Mouse (Mus musculus) kidney, embryonic 15.5 days (tissue): ENCODE data around the gene Crybb1. TPM values are rescaled to one million over a fixed set of nuclear protein-coding genes. Genes with fewer than 3 reads are reported as not detected.

Experiments used
- ATAC-seq: fragments of 200-750 bp; cut with Nextera tagmentation; replicated peaks from 2 replicates; pipeline ENCODE4 v1.8.0; 2017; ENCODE audit warnings: moderate TSS enrichment; ENCODE audit not compliant: low FRiP score
- H3K27ac ChIP-seq: fragments of 300-500 bp; sonication (generic); 2 replicates; pipeline ENCODE4 v1.5.1; 2015; ENCODE audit warnings: mild to moderate bottlenecking, inconsistent platforms
- H3K27me3 ChIP-seq: fragments of 300-500 bp; sonication (generic); 2 replicates; pipeline ENCODE4 v1.6.1; 2015; ENCODE audit warnings: inconsistent platforms
- H3K36me3 ChIP-seq: fragments of 300-500 bp; sonication (generic); 2 replicates; pipeline ENCODE4 v1.6.1; 2015; ENCODE audit warnings: inconsistent platforms
- H3K4me1 ChIP-seq: fragments of 300-500 bp; sonication (generic); 2 replicates; pipeline ENCODE4 v1.6.1; 2015; ENCODE audit warnings: inconsistent platforms
- H3K4me2 ChIP-seq: fragments of 300-500 bp; sonication (generic); 2 replicates; pipeline ENCODE4 v1.6.1; 2015; ENCODE audit warnings: moderate library complexity, mild to moderate bottlenecking, inconsistent platforms
- H3K4me3 ChIP-seq: fragments of 300-500 bp; sonication (generic); replicated peaks from 2 replicates; pipeline ENCODE4 v1.5.1; 2015; ENCODE audit warnings: mild to moderate bottlenecking, inconsistent platforms
- H3K9ac ChIP-seq: fragments of 300-500 bp; sonication (generic); 2 replicates; pipeline ENCODE4 v1.6.1; 2015; ENCODE audit warnings: mild to moderate bottlenecking, inconsistent platforms
- H3K9me3 ChIP-seq: fragments of 300-500 bp; sonication (generic); replicated peaks from 2 replicates; pipeline ENCODE4 v1.6.1; 2016; ENCODE audit warnings: inconsistent platforms
- WGBS: fragments of 180-500 bp; shearing (Covaris S2); methylation state at CpG from one replicate; pipeline ENCODE4 v1.1.7; 2015; ENCODE audit warnings: mixed read lengths; 5-methylcytosine and 5-hydroxymethylcytosine counted together
- polyA plus RNA-seq: library from polyadenylated mRNA; unstranded; fragments of >200 nt; fragmentation: Nextera tagmentation; extraction: Ambion mirVana; gene quantifications from 2 replicates; pipeline ENCODE4 v1.2.1, GENCODE M21; 2015

Crybb1 gene
- polyA plus RNA-seq, 1 experiment from 2014 or later: 2.4 TPM

DNA sequence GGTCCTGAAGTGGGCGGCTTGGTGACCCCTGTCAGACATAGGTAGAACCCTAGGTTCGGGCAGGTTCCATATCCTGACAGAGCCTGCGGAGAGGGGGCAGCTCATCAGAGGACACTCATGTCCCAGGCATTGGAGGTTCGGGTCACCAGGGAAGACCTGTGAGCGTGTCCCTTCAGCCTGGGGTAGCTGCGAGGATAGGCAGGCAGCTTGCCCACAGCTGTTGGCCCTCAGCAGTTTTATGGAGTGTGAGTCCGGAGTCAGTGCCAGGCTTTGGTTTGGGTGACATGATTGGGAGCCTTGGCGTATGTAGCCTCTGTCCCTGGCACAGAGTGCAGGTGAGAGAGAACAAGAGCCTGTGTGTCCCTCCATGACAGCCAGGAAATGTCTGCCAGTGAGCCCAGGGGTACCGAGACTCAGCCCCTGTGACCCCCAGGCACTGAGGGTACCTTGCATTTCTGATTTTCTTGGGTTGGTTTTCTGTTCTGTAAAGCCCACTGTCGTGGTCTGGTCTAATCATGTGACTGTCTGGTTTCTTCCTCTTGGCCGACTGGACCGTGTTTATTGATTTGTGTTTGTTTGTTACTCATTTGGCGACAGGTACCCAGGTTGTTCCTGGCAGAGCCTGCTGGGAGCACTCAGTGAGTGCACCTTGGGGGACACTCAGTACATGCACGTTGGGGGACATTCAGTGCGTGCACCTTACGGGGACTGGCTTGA lies 34.4 kb downstream of the Crybb1 start:
- Histone ChIP-seq H3K27me3 (no peaks in the 10 kb centered on the region), H3K4me1 (peaks cover 90% of the 10 kb centered on the region), H3K9ac (no peak overlapping the region), H3K27ac (no peak overlapping the region; the same call in 1 of the 2 replicates), H3K4me2 (no peak overlapping the region), H3K9me3 (no peaks in the 10 kb centered on the region), H3K4me3 (no peak overlapping the region), H3K36me3 (0 out of 2 replicates have a peak, but pooled peaks cover 3% of the 10 kb centered on the region)
- 59% methylated on average over 16 of the region's 16 CpGs for WGBS
- no peak for ATAC-seq

GRCm38 (mm10) chr5:112290536-112290880 lies 34.9 kb downstream of the Crybb1 start:
- Histone ChIP-seq H3K27ac (no peak overlapping the region; the same call in 1 of the 2 replicates), H3K4me1 (peaks cover 93% of the 10 kb centered on the region), H3K4me2 (no peak overlapping the region), H3K9me3 (no peaks in the 10 kb centered on the region), H3K27me3 (no peaks in the 10 kb centered on the region), H3K36me3 (0 out of 2 replicates have a peak, but pooled peaks cover 3% of the 10 kb centered on the region), H3K9ac (no peak overlapping the region), H3K4me3 (no peak overlapping the region)
- 77% methylated on average over 8 of the region's 8 CpGs for WGBS
- no peak for ATAC-seq

DNA sequence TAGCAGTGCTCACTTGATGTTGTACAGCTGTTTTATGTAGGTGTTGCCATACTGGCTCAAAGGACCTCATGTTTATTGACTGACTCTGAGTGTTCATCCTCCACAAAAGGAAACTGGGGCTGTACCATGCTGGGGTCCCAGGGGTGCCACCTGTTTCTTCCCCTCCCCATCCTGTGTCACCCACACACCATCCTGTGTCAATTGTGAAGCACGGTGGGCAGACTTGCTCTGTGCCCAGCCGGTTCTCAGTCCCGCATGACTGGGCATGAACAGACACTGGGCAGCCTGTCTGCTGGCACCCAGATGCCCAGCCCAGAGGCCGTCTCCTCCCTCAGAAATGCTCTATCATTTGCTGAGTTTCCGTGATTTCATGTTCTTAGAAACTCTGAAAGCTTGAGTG lies 36.3 kb downstream of the Crybb1 start:
- Histone ChIP-seq H3K4me2 (no peak overlapping the region), H3K27me3 (no peaks in the 10 kb centered on the region), H3K4me1 (peaks cover 95% of the 10 kb centered on the region), H3K36me3 (no peaks in the 10 kb centered on the region), H3K27ac (no peak overlapping the region), H3K4me3 (no peak overlapping the region), H3K9me3 (no peaks in the 10 kb centered on the region), H3K9ac (no peak overlapping the region)
- 69% methylated on average over 5 of the region's 5 CpGs for WGBS
- no peak for ATAC-seq

DNA sequence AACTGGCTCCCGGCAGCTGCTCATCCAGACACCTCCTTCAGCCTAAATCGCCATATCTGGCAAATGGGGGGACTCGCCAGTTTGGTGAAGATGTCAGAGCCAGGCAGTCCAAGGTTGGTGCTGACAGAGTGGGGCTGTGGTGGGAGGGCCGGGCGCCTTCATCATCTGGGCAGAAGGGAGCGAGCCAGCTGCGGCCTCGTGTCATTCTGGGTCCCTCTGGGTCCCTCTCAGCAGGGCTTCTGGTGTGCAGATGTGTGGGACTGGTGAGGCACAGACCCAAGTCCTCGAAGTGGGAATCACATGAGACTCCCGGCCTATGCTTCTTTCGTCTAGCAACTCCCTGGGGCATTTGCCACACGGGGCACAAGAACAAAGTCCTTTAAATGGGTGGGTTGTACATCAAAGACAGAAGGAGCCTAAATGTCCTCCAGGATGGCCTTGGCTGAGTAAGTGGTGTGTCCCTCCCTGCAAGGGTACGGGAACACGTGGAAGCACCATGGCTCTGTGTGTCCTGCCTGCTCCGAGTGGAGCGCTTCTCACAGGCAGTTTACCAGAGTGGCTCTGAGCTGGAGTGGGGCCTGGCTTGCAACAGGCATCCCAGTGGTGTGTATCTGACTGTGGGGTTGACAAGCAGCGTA lies 36.8 kb downstream of the Crybb1 start:
- Histone ChIP-seq H3K4me3 (no peak overlapping the region), H3K9ac (no peak overlapping the region), H3K4me1 (peaks cover 93% of the 10 kb centered on the region), H3K4me2 (no peak overlapping the region), H3K27me3 (no peaks in the 10 kb centered on the region), H3K9me3 (no peaks in the 10 kb centered on the region), H3K36me3 (no peaks in the 10 kb centered on the region), H3K27ac (no peak overlapping the region)
- no peak for ATAC-seq
- 77% methylated on average over 17 of the region's 17 CpGs for WGBS

DNA sequence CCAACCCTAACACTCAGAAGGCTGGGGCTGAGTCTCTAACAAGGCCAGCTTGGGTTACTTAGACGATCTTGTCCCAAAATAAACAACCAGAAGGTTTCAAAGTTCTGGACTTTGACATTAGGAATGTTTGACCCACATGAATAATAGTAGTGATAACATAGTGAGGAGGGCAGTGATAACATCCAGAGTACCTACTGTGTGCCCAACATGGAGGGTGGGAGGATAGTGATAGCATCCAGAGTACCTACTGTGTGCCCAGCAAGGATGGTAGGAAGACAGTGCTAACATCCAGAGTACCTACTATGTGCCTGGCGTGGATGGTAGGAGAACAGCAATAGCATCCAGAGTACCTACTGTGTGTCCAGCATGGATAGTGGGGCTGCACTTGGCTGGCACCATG lies 38.2 kb downstream of the Crybb1 start:
- no peak for ATAC-seq
- no peaks in the 10 kb centered on the region for H3K27me3 ChIP-seq
- H3K9ac ChIP-seq: no peak overlapping the region
- H3K4me1 ChIP-seq: peaks cover 91% of the 10 kb centered on the region
- H3K36me3 ChIP-seq: no peaks in the 10 kb centered on the region
- H3K4me3 ChIP-seq: no peak overlapping the region
- H3K9me3 ChIP-seq: no peaks in the 10 kb centered on the region
- 48% methylated on average over 2 of the region's 2 CpGs for WGBS
- no peak overlapping the region for H3K27ac ChIP-seq
- H3K4me2 ChIP-seq: no peak overlapping the region

- ATAC-seq: no peak
Observed at GRCm38 (mm10) chr5:112294696-112295095, 39.1 kb downstream of the Crybb1 start.

DNA sequence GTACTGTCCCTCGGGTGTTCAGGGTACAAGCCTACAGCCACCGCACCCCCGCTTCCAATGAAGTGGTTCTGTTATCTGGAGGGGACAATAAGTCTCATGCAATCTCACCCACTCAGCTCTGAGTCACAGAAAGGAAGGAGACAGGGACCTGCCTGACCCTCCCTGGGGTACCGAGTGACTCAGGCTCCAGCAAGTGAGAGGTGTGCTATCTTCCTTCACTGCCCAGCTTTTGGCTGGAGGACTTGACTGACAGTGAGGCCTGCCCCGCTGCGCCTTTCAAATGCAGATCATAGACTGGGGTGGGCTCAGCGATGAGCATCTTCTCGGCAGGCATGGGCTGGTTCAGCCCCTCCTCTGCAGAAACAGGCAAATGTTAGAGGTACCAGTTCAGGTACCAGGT lies 39.5 kb downstream of the Crybb1 start:
- 53% methylated on average over 8 of the region's 8 CpGs for WGBS
- H3K4me2 ChIP-seq: no peak overlapping the region
- no peak for ATAC-seq
- H3K27me3 ChIP-seq: no peaks in the 10 kb centered on the region
- no peaks in the 10 kb centered on the region for H3K9me3 ChIP-seq
- H3K36me3 ChIP-seq: no peaks in the 10 kb centered on the region
- no peak overlapping the region for H3K4me3 ChIP-seq
- peaks cover 85% of the 10 kb centered on the region for H3K4me1 ChIP-seq
- no peak overlapping the region for H3K9ac ChIP-seq
- no peak overlapping the region for H3K27ac ChIP-seq

More at GRCm38 (mm10) chr5:112294696-112295095, 39.1 kb downstream of the Crybb1 start:
- no peak overlapping the region for H3K9ac ChIP-seq
- peaks cover 87% of the 10 kb centered on the region for H3K4me1 ChIP-seq
- no peak overlapping the region for H3K4me2 ChIP-seq
- H3K9me3 ChIP-seq: no peaks in the 10 kb centered on the region
- H3K27ac ChIP-seq: peak overlapping the region; percentile 41; the same call in 1 of the 2 replicates
- H3K27me3 ChIP-seq: no peaks in the 10 kb centered on the region
- 65% methylated on average over 4 of the region's 4 CpGs for WGBS
- H3K4me3 ChIP-seq: no peak overlapping the region
- H3K36me3 ChIP-seq: no peaks in the 10 kb centered on the region

DNA sequence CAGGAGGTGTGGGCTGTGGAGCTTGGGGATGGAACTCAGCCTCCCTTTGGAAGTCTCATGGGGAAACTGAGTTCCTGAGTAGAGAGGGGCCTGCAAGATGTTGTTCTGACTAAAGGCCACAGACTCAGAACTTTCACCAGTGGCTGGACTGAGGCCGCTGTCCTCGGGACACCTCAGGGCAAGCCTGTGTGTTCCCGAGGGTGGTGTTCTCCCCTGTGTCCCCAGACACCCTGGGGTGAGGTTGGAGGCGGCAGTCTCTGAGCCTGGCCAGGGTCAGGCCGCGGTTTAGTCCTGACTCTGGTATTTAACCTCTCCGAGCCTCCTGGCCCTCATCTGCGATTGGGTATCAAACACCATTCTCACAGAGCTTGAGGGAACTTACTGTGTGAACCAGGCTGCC lies 39.9 kb downstream of the Crybb1 start:
- Histone ChIP-seq H3K4me3 (no peak overlapping the region), H3K36me3 (no peaks in the 10 kb centered on the region), H3K27me3 (no peaks in the 10 kb centered on the region), H3K9me3 (no peaks in the 10 kb centered on the region), H3K27ac (no peak overlapping the region), H3K9ac (no peak overlapping the region), H3K4me1 (peaks cover 84% of the 10 kb centered on the region), H3K4me2 (no peak overlapping the region)
- WGBS: 66% methylated on average over 8 of the region's 8 CpGs
- no peak for ATAC-seq

- Histone ChIP-seq H3K27me3 (no peaks in the 10 kb centered on the region), H3K27ac (peak overlapping the region; percentile 28), H3K36me3 (0 out of 2 replicates have a peak, but pooled peaks cover 2% of the 10 kb centered on the region), H3K9me3 (no peaks in the 10 kb centered on the region), H3K4me1 (peaks cover 73% of the 10 kb centered on the region), H3K4me2 (no peak overlapping the region), H3K9ac (no peak overlapping the region), H3K4me3 (no peak overlapping the region)
- ATAC-seq: no peak
- 65% methylated on average over 6 of the region's 6 CpGs for WGBS
Observed at GRCm38 (mm10) chr5:112296404-112297181, 41.0 kb downstream of the Crybb1 start.

DNA sequence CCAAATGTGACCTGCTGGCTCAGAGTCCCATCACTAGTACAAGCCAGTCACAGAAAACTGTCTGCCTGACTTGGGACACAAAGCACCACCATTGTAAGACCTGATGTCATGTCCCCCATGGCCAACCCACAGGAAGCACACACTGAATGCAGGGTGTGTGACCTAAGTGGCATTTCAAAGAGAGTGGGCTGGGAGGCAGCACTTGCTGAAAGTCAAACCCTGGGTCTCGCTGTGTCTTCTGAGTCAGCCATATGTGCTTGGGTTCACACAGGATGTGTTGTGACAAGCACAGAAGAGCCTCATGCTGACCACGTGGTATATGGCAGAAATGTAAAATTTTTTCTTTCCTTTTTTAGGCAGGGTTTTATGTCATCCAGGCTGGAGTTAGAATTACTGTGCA lies 41.6 kb downstream of the Crybb1 start:
- Histone ChIP-seq H3K27ac (peak overlapping the region; percentile 28), H3K4me2 (no peak overlapping the region), H3K27me3 (no peaks in the 10 kb centered on the region), H3K9ac (no peak overlapping the region), H3K4me3 (no peak overlapping the region), H3K9me3 (no peaks in the 10 kb centered on the region), H3K36me3 (0 out of 2 replicates have a peak, but pooled peaks cover 2% of the 10 kb centered on the region), H3K4me1 (peaks cover 67% of the 10 kb centered on the region)
- ATAC-seq: no peak
- 70% methylated on average over 2 of the region's 2 CpGs for WGBS

- Histone ChIP-seq H3K9ac (no peak overlapping the region), H3K9me3 (no peaks in the 10 kb centered on the region), H3K27ac (peak overlapping the region; percentile 28), H3K4me1 (peaks cover 56% of the 10 kb centered on the region), H3K4me3 (no peak overlapping the region), H3K27me3 (no peaks in the 10 kb centered on the region), H3K4me2 (no peak overlapping the region), H3K36me3 (0 out of 2 replicates have a peak, but pooled peaks cover 7% of the 10 kb centered on the region)
- peak; percentile 50 for ATAC-seq
- WGBS: 76% methylated on average over 12 of the region's 12 CpGs
Observed at GRCm38 (mm10) chr5:112298226-112298988, 42.8 kb downstream of the Crybb1 start.
